Mouse (Mus musculus) C2C12 (cell line): ENCODE results near the gene Gm28308. TPM values are rescaled to one million over a fixed set of nuclear protein-coding genes. Genes with fewer than 3 reads are reported as not detected.

Experiments
- H3K27me3 ChIP-seq: one replicate; pipeline ENCODE4 v1.6.1; 2011; ENCODE audit not compliant: control insufficient read depth, insufficient read depth, insufficient read length
- H3K36me3 ChIP-seq: one replicate; pipeline ENCODE4 v1.6.1; 2011; ENCODE audit not compliant: control insufficient read depth, insufficient read depth
- H3K4me3 ChIP-seq: one replicate; pipeline ENCODE4 v1.5.1; 2011; ENCODE audit warnings: mild to moderate bottlenecking, control low read depth; ENCODE audit not compliant: poor library complexity, insufficient read depth, severe bottlenecking
- H3K79me2 ChIP-seq: one replicate; pipeline ENCODE4 v1.6.1; 2011; ENCODE audit not compliant: control insufficient read depth, insufficient read depth
- H3K79me3 ChIP-seq: one replicate; pipeline ENCODE4 v1.6.1; 2011; ENCODE audit warnings: low read depth, control low read depth
- H3ac ChIP-seq: one replicate; pipeline ENCODE3; 2011; ENCODE audit warnings: low read depth; ENCODE audit not compliant: control insufficient read depth, insufficient read length
- CEBPB ChIP-seq: IDR thresholded peaks from one replicate; pipeline ENCODE4 v1.6.1; 2011; ENCODE audit warnings: low read depth, mild to moderate bottlenecking, control low read depth, moderate library complexity
- CTCF ChIP-seq: IDR thresholded peaks from one replicate; pipeline ENCODE4 v1.5.1; 2011; ENCODE audit not compliant: control insufficient read depth, insufficient read depth, insufficient read length
- FOSL1 ChIP-seq: IDR thresholded peaks from one replicate; pipeline ENCODE4 v1.8.0; 2011; ENCODE audit warnings: mild to moderate bottlenecking, low read length; ENCODE audit not compliant: poor library complexity, insufficient read depth, severe bottlenecking
- MAX ChIP-seq: IDR thresholded peaks from one replicate; pipeline ENCODE4 v1.6.1; 2011; ENCODE audit warnings: mild to moderate bottlenecking, control low read depth
- MYOD1 ChIP-seq: IDR thresholded peaks from one replicate; pipeline ENCODE4 v1.6.1; 2011; ENCODE audit warnings: low read depth; ENCODE audit not compliant: control insufficient read depth, insufficient read length
- MYOG ChIP-seq: IDR thresholded peaks from one replicate; pipeline ENCODE4 v1.6.1; 2011; ENCODE audit not compliant: control insufficient read depth, insufficient read length; ENCODE audit errors: extremely low read depth
- USF1 ChIP-seq: IDR thresholded peaks from one replicate; pipeline ENCODE4 v1.6.1; 2011; ENCODE audit warnings: low read depth, mild to moderate bottlenecking, control low read depth, moderate library complexity
- polyA plus RNA-seq: library from polyadenylated mRNA; unstranded; fragments of >200 nt; fragmentation: generic; extraction: Trizol; gene quantifications from one replicate; pipeline ENCODE4 v1.2.1, GENCODE M21; 2012; ENCODE audit warnings: missing spikeins

Gene Gm28308
- polyA plus RNA-seq, 1 experiment, result 0.75 TPM

DNA sequence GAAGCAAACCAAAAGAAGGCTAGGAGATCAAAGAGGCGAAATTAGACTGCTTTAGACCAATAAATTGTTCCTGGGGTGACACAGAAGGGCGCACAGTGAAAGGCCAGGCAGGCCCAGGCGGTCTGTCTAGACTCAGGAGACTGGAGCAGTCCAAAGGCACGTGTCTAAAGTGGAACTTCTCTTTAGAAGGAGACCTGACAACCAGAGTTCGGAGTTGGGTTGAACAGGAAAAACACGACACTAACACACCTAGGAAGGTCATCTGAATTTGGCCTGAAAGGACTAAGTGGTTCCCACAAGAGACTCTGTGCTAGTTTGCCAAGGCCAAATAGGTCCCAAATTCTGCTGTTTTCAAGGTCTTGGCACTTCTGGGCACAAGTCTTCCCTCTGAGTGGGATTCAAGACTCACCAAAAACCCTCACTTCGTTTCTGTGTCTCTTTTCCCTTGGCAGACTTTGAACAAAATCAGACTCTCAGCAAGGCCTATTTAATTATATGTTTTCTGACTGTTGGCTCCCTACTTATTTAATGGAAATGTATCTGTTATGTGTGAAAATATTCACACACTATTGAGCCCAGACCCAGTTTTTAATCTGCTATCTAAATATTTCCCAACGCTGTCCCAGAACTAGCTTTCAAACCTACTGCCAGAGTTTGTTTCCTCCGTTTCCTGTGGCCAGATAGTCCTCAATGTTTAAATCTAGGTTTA, 6.2 kb upstream of the Gm28308 start:
- H3K36me3 ChIP-seq, result peaks cover 11% of the 10 kb centered on the region
- no peak overlapping the region for H3ac ChIP-seq
- H3K79me2 ChIP-seq, result peaks cover 65% of the 10 kb centered on the region
- TF ChIP-seq USF1 (no peak), CTCF (no peak), MYOG (no peak), CEBPB (no peak)
- H3K4me3 ChIP-seq, result no peak overlapping the region
- no peaks in the 10 kb centered on the region for H3K27me3 ChIP-seq
- H3K79me3 ChIP-seq, result peaks cover 31% of the 10 kb centered on the region

DNA sequence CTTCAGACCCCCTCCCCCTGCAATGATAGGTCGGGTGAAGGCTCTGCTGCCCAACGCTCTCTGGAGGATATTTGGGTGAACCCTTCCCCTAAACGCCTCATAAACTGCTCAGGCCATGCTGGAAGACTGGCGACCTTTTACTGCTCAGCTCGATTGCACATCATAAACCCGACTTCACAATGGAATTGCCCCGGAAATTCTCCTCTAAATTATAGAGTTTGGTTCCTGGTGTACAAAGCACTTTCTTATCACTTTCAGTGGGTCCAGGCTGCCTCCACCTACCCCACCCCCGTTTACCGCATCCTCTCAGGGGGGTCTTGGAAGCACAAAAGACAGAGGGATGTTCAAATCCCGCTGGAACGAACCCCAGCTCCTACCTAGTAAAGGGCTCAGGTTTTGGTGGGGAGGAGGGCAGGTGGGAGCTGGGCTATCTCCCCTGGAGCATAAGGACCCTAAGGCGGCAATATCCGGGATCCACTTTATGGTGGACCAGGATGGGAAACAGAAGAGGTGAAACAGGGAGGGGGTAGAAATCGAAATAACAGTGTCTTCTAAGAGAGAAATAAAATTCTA, 5.6 kb upstream of the Gm28308 start:
- TF ChIP-seq USF1 (no peak), MAX (no peak), MYOG (no peak), CEBPB (no peak)
- peaks cover 7% of the 10 kb centered on the region for H3K36me3 ChIP-seq
- peaks cover 64% of the 10 kb centered on the region for H3K79me2 ChIP-seq
- no peak overlapping the region for H3ac ChIP-seq
- no peak overlapping the region for H3K4me3 ChIP-seq
- no peaks in the 10 kb centered on the region for H3K27me3 ChIP-seq
- H3K79me3 ChIP-seq, result peaks cover 25% of the 10 kb centered on the region

DNA sequence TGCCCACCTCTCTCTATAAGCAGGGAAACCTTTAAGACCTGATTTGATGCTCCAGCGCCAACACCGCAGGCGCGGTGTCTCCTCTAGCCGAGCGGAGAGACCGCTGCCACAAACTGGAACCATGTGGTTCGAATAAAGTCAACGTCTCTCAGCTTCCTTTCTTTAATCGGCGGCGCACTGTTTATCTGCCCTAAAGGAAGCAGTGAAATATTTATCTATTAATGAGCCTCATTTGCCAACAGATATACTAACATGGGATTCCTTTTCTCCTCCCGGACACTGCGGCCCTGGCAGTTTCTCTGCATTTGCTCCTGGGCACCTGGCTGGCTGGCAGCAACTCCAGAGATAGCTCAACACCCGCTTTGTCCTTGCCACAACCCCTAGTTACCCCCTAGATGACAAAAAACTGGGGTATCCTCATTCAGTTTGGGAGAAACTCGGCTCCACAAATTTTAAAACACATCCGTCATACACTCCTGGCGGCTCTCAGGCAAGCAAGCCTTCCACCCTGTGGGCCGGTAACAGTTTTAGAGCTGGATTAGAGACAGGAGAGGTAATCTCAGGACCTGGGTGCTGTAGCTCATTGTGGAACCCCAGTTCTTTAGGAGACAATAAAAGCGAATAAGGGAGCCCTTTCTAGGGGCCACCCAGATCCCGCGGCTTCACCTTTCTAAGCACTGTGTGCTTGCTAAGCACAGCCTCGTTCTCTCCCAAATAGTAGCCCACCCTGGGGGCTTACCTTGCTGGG, 4.9 kb upstream of the Gm28308 start:
- Histone ChIP-seq H3ac (peak overlapping the region; percentile 5), H3K27me3 (no peaks in the 10 kb centered on the region), H3K79me3 (peaks cover 18% of the 10 kb centered on the region), H3K79me2 (peaks cover 58% of the 10 kb centered on the region), H3K36me3 (peaks cover under 1% of the 10 kb centered on the region), H3K4me3 (no peak overlapping the region)
- TF ChIP-seq FOSL1 (no peak), MAX (no peak)

DNA sequence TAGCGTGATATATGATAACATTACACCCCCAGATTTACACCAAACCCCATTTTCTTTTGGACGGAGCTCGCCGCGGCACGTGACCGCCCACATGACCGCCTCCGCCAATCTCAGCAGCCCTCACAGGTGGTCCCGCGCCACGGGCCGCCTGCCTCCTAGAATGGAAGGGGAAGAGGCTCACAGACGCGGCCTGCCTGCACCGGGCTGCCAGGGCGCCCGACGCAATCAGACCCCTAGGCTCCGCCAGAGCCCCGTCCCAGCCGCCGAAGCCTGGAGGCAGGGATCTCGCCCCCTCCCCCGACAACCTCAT, 4.3 kb upstream of the Gm28308 start:
- TF ChIP-seq USF1 (peak; percentile 96), CEBPB (no peak)
- Histone ChIP-seq H3ac (peak overlapping the region; percentile 66), H3K36me3 (no peaks in the 10 kb centered on the region), H3K79me3 (peaks cover 15% of the 10 kb centered on the region), H3K4me3 (peak overlapping the region; percentile 57), H3K27me3 (no peaks in the 10 kb centered on the region), H3K79me2 (peaks cover 57% of the 10 kb centered on the region)

DNA sequence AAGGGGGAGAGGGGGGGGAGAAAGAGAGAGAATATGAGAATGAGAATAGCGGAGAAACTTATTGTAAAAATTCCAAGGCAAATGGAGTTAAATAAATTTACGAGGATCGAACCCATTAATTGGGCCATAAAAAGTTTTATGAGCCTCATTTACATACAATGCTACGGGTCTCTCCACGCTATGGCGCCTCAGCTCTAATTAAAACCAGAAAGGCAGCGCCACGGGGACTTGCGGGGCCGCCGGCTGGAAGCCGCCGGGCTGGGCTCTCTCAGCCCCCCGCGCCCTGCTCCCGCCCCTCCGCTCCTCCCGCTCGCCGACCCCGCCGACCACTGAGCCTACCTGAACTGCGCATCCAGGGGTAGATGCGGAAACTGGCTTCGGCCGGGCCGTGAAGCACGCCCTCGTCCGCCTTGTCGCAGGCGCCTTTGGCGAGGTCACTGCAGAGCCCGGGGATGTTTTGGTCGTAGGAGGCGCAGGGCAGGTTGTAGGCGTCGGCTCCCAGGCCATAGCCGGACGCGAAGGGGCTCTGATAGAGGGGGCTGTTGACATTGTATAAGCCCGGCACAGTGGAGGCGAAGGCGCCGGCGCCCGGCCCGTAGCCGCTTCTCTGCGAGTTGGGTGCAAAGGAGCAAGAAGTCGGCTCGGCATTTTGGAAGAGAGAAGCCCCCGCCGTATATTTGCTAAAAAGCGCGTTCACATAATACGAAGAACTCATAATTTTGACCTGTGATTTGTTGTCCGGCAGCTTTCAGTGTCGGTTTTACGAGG, 3.7 kb upstream of the Gm28308 start:
- Histone ChIP-seq H3K4me3 (peak overlapping the region; percentile 57), H3K36me3 (no peaks in the 10 kb centered on the region), H3K79me3 (peaks cover 19% of the 10 kb centered on the region), H3K27me3 (no peaks in the 10 kb centered on the region), H3ac (peak overlapping the region; percentile 80), H3K79me2 (peaks cover 58% of the 10 kb centered on the region)
- no peak for TF ChIP-seq MYOG
- TF ChIP-seq USF1, result no peak
- no peak for TF ChIP-seq CTCF
- no peak for TF ChIP-seq CEBPB
- no peak for TF ChIP-seq FOSL1
- no peak for TF ChIP-seq MAX
- no peak for TF ChIP-seq MYOD1
